Mouse (Mus musculus) bone marrow, adult 2 months (tissue): ENCODE measurements around the gene Nob1.

Source experiments
- CTCF ChIP-seq: fragments of 200-500 bp; IDR thresholded peaks from 2 replicates; pipeline ENCODE4 v1.5.1; 2011; ENCODE audit warnings: low read length, control low read depth; ENCODE audit not compliant: control insufficient read depth, insufficient read depth
- POLR2A ChIP-seq: fragments of 200-500 bp; IDR thresholded peaks from 2 replicates; pipeline ENCODE4 v1.6.1; 2011; ENCODE audit warnings: low read depth, mild to moderate bottlenecking, control low read depth, low read length, borderline replicate concordance; ENCODE audit not compliant: control insufficient read depth

DNA sequence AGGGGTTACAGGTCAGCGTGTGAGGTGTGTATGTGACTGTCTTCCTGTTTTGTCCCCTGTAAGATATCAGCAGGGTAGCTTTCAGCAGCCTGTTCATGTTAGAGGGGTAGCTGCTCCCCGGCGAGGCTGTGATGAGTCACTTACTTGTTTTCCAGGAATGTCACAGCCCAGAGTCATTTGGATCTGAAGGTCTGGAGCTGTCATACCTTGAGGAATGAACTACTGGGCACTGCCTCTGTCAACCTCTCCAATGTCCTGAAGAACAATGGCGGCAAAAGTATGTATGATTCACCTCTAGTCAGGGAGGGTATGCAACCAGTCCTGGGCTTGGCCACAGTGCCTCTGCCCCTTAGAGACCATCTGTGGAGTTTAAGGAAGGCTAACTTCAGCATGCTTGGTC is 32.9 kb upstream of the Nob1 start:
- TF ChIP-seq CTCF (no peak), POLR2A (no peak)
